Mouse (Mus musculus): ENCODE results near the gene Slc9a1. TPM values are rescaled to one million over a fixed set of nuclear protein-coding genes. Genes with fewer than 3 reads are reported as not detected.

The Slc9a1 gene
- total RNA-seq, 4 experiments from 2014 or later, result 52.8 to 59.1 (median 55.7) TPM

- peak in 1 of 2 experiments; percentile 59 for DNase-seq (ENCODE audit: low spot score in 2 of 2)
Measured at GRCm38 (mm10) chr4:133432560-133433171, 63.2 kb downstream of the Slc9a1 start.

DNA sequence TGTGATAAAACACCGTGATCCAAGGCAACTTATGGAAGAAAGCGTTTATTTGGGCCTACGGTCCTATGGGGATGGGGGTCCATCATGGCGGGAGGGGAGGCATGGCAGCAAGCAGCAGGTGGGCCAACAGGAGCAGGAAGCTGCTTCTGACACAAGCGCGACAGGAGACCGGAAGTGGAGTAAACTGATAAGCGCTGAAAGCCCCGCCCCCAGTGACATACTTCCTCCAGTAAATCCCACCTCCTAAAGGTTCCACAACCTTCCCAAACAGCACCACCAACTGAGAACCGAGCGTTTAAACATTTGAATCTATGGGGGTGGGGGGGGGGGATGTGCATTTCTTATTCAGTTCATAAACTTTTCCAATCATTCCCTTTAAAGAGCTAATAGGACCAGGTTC is 66.4 kb downstream of the Slc9a1 start:
- DNase-seq (ENCODE audit: low spot score in 2 of 2), result no peak

GRCm38 (mm10) chr4:133439460-133440376 is 70.2 kb downstream of the Slc9a1 start:
- DNase-seq (ENCODE audit: low spot score in 2 of 2), result peak in 1 of 2 experiments; percentile 19

- no peak for DNase-seq (ENCODE audit: low spot score in 2 of 2)
Measured at GRCm38 (mm10) chr4:133440377-133440795, 70.9 kb downstream of the Slc9a1 start.

- no peak for DNase-seq (ENCODE audit: low spot score in 2 of 2)
Measured at GRCm38 (mm10) chr4:133442194-133442593, 72.7 kb downstream of the Slc9a1 start.

DNA sequence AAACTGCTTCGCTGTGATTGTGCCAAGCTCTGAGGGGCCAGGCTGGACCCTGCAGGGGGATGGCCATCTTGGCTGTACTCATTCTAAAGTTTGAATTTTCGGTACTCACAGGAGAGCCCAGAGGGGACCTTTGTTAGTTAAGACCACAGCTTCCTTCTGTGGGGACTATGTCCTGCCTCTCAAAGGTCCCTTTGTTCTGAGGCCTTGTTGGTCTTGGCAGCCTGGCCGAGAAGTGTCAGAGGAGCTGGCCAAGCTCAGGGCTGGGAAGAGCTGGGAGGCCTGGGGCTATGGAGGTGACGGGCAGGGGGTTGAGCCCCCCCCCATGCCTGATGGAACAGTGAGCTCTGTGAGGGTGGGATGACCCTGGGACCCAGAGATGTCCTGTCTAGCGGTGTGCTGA is 73.6 kb downstream of the Slc9a1 start:
- DNase-seq (ENCODE audit: low spot score in 2 of 2), result peak in 1 of 2 experiments; percentile 17

GRCm38 (mm10) chr4:133445727-133446126 is 76.2 kb downstream of the Slc9a1 start:
- DNase-seq (ENCODE audit: low spot score in 2 of 2), result no peak

- no peak for DNase-seq (ENCODE audit: low spot score in 2 of 2)
Measured at GRCm38 (mm10) chr4:133447366-133447765, 77.9 kb downstream of the Slc9a1 start.

- DNase-seq (ENCODE audit: low spot score in 2 of 2), result no peak
Measured at GRCm38 (mm10) chr4:133447967-133448366, 78.5 kb downstream of the Slc9a1 start.

DNA sequence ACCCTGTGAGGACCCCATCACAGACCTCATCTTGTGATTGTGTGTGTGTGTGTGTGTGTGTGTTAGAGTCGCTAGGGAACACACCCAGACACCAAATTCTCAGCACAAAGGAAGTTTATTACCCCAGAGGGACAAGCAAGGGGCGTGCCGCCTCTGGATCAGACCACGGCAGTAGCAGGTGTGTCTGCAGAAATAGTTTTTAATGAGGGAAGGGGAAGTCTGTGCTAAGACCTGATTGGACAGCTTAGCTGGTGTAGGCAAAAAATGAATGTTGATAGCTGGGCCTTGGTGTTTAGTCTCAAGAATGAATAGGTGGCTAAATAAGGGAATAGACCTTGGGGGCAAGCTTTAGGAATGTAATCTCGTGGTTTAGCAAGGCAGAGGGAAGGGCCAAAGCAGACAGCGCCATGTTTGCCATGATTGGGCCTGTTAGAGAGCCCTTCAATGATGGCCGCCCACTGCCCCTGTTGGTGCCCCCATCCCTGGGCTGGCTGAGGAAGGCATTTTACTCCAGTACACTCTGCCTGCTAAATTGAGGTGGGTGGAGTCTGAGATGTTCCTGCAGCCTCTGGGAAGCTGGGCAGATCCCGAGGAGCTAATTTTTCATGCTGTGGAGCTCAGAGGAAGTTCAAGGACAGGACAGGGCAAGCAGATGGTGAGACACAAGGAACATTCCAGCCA is 79.3 kb downstream of the Slc9a1 start:
- no peak for DNase-seq (ENCODE audit: low spot score in 2 of 2)

GRCm38 (mm10) chr4:133449726-133450125 is 80.2 kb downstream of the Slc9a1 start:
- peak in 1 of 2 experiments; percentile 46 for DNase-seq (ENCODE audit: low spot score in 2 of 2)

GRCm38 (mm10) chr4:133451536-133451935 is 82.0 kb downstream of the Slc9a1 start:
- peak; percentile 36 to 86 for DNase-seq (ENCODE audit: low spot score in 2 of 2)

- no peak for DNase-seq (ENCODE audit: low spot score in 2 of 2)
Measured at GRCm38 (mm10) chr4:133452433-133452832, 82.9 kb downstream of the Slc9a1 start.

GRCm38 (mm10) chr4:133458044-133458443 is 88.5 kb downstream of the Slc9a1 start:
- DNase-seq (ENCODE audit: low spot score in 2 of 2), result no peak

DNA sequence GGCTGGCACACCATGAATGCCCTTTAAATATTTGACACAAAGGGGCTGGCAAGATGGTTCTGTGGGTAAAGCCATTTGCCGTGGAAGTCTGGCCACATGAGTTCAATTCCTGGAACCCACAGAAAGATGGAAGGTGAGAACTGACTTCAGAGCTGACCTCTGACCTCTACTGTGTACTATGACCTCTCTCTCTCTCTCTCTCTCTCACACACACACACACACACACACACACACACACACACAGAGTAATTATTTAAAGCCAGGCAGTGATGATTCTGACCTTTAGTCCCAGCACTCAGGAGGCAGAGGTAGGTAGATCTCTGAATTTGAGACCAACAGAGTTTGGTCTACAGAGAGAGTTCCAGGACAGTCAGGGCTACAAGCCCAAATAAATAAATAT is 90.5 kb downstream of the Slc9a1 start:
- no peak for DNase-seq (ENCODE audit: low spot score in 2 of 2)

GRCm38 (mm10) chr4:133460796-133461325 is 91.4 kb downstream of the Slc9a1 start:
- no peak for DNase-seq (ENCODE audit: low spot score in 2 of 2)

DNA sequence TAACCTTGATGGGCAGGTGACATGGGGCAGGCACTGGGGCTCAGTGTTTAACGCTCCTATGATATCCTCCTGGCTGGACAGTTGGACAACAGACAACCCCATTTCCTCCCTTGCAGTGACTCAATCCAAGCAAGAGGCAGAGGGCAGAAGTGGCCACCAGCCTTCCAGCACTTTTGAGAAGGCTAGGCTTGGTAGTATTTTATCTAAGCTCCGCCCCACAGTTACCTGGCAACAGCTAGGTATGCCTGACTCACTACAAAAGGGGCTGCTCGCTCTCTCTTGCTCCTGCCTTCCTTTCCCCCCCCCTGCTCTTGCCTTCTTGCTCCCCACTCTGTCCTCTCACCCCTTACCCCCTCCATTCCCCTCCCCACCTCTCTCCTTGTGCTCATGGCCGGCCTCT is 91.9 kb downstream of the Slc9a1 start:
- no peak for DNase-seq (ENCODE audit: low spot score in 2 of 2)

DNA sequence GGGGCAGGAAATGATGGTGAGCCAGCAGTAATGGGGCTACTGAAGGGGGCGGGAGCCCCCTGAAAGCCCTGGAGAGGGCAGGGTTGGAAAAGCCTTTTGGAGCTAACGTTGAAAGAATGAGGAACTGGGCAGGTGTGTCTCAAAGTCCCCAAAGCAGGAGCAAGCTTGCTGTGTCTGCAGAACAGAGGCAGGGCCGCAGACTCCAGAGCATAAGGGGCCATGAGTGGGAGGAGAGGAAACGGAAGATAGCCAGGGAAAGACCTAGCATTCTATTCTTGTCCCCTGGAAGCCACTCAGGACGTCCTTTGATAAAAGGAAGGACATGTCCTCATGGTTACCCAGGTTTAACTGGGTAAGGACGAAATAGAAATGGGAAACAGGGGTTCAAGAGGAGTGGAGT is 93.7 kb downstream of the Slc9a1 start:
- no peak for DNase-seq (ENCODE audit: low spot score in 2 of 2)

GRCm38 (mm10) chr4:133468080-133468479 is 98.6 kb downstream of the Slc9a1 start:
- DNase-seq (ENCODE audit: low spot score in 2 of 2), result peak in 1 of 2 experiments; percentile 69

DNA sequence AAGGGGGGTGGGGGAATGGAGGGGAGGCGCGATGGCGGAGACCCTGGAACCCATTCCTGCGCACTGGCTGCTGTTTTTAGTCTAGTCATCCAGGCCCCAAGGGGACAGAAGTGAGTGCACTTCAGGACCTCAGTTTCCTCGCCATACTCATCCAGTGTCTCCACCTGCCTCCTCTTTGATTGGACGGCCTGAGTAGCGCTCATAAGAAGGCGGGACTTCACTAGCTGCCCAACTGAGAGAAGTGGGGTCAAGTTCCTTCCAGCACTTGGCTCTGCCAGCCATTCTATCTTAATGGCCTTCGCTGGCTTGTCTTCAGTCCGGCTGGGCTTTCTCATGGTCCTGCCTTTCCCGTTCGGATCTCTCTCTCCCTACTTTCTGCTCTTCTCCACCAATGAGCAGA is 99.6 kb downstream of the Slc9a1 start:
- no peak for DNase-seq (ENCODE audit: low spot score in 2 of 2)

GRCm38 (mm10) chr4:133471135-133471821 is 101.8 kb downstream of the Slc9a1 start:
- no peak for DNase-seq (ENCODE audit: low spot score in 2 of 2)

Measured in left cerebral cortex, adult 8-10 months (tissue).